Mouse (Mus musculus): Measurements from ENCODE around the gene Uba3.
A peak's percentile ranks its signal among the peaks of the same experiment; 100 is the strongest.

Gene Uba3

DNA sequence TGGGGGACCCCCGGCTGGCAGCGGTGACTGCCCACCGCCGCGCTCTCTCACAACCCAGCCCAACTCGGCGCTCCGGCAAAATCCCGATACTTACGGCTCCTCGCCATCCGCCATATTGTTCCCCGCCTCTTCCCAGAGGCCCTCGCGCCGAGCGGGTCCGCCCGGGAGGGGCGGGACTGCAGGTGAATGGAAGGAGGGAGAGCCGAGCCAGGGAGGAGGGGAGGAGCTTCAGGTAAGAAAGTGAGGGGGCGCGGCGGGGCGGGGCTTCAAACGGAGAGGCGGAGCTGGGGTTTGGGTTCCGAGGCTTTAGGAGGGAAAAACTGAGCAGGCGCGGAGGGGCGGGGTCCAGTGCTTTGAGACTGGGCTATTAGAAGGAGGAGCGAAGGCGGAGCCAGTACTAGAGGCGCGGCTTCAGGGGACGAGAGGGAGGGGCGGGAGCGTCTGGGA is at the start of gene Uba3:
Uba3 (minus strand) TSS at position 209 of the 447 bp plus-strand sequence.
- DNase-seq = peak; percentile 100

- no peak for DNase-seq
Observed at GRCm38 (mm10) chr6:97252711-97253221, 47.3 kb upstream of the Uba3 start, which contains the start of gene Lmod3. TSS of gene Lmod3 (minus strand) at chr6:97252759.

GRCm38 (mm10) chr6:97252086-97252485 is 46.6 kb upstream of the Uba3 start:
- no peak for DNase-seq

DNA sequence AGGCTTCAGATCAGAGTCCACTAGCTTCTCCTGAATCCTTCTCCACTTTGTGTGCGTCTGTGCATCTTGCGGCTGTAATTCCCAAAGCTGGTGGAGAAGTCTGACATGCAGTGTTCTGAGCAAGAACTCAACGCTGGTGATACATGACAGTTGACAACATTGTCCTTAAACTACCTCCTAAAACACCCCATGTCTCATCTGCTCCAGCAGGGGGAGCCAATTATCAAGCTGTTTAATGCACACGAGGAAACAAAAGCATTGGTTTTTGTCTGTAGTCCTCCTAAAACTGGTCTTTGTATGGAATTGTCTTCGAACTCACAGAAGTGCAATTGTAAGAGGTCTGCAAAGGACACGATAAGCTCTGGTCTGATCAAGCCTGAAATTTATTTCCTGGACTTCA is 45.5 kb upstream of the Uba3 start:
- peak; percentile 72 for DNase-seq

DNA sequence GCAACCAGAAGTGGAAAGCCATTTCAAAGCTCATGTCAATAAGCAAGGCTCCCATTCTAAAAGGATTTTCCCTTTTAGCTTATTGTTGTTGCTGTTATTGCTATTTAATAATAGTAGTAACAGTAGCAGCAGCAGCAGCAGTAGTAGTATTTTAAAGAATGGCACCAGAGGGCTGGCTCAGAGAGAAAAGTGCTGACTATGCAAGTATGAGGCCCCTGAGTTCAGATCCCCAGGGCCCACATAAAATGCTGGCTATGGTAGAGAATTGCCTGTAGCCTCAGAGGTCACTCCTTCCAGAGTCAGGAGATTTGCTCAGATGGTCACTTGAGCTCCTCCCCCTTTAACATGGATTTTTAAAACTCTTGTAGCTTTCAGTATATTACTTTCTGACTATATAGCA is 39.8 kb upstream of the Uba3 start:
- DNase-seq = no peak

DNA sequence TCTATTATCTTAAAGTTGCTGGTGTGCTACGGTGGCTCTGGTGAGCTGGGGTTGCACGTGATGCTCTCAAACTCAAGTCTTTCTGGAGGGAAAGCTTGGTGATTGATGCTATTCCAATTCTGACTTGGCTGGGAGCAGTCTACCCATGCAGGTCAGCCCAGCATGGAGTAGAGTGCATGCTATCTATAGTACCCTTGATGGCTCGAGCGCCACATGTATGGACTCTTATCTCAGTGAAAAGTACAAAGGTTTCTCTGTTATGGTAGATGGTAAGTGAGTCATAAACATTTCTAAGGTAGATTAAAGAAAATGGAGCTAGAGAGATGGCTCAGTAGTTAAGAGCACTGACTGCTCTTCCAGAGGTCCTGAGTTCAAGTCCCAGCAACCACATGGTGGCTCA is 37.1 kb upstream of the Uba3 start:
- no peak for DNase-seq

GRCm38 (mm10) chr6:97240092-97240491 is 34.6 kb upstream of the Uba3 start:
- no peak for DNase-seq

- DNase-seq = no peak
Observed at GRCm38 (mm10) chr6:97239360-97239759, 33.9 kb upstream of the Uba3 start.

GRCm38 (mm10) chr6:97236088-97236487 is 30.6 kb upstream of the Uba3 start:
- no peak for DNase-seq

DNA sequence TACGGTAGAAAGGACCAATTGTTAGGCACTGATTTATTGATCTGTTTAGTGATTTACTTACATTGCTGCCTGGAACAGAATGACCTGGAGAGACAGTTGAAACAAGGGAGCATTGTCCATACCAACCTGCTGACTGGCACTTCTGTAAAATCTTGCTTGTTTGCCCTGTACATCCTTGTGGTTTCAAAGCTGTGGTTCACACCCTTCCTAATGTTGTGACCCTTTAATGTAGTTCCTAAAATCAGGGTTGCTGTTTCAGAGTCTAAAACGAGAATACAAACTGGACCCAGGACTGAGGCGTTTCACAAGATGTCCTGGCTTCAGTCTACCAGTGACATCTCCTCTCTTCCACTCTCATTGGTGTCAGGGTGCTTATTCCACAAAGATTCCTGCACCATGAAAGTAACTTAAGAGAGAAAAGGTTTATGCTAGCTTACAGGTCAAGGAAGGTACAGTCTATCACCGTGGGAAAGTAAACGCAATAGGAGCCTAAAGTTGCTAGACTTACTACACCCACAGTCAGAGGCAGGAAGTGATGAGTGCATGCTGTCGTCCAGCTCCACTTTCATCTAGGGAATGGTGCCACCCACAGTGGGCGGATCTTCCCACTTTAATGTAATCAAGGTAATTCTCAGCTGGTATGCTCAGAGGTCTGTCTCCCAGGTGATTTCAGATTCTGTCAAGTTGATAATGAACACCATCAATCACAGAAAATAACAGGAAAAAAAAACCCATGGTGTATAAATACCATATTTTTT is 29.6 kb upstream of the Uba3 start:
- DNase-seq = no peak

GRCm38 (mm10) chr6:97227067-97227847 is 21.8 kb upstream of the Uba3 start:
- no peak for DNase-seq

GRCm38 (mm10) chr6:97226083-97226491 is 20.6 kb upstream of the Uba3 start:
- DNase-seq = no peak

- no peak for DNase-seq
Observed at GRCm38 (mm10) chr6:97224505-97224904, 19.1 kb upstream of the Uba3 start.

DNA sequence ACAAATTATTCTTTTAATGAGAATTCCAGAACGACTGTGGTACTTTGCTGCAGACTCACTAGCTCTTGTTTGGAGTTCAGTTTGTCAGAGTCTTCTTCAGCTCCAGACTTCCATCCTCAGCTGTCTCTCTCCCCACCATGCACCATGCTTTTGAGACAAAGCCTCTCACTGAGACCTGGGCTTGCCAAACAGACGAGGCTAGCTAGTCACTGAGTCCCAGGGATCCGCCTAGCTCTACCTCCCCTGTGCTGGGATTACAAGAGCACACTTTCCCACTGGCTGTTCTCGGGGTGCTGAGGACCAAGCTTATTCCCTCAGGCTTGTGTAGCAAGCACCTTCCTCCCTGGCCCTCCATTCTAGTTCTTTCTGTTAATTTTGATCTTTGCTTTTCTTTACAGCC is 18.1 kb upstream of the Uba3 start:
- no peak for DNase-seq

DNA sequence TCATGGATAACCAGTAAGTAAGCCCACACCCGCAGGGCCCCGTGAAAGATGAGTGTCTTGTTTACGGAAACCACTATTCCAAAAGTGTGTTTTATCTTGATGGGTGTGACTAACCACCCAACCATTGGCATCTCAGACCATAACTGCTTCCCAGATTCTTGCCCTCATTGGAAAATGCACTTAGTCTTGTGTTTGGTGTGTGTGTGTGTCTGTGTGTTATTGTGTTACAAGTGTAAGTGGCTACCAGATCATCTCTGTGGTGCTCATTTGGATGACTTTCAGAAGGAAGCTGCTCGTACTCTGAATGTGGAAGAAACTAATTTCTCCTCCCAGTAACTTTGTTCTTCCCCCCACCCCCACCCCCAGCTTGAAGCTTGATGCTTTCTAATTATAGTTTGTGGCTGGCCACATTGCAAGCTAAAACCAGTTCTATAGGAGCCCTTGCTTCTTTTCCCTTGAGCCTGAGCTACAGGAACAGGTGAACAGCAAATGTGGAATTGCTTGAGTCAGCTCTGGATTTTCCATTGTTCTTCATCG is 17.6 kb upstream of the Uba3 start:
- no peak for DNase-seq

- DNase-seq = no peak
Observed at GRCm38 (mm10) chr6:97222321-97222720, 16.9 kb upstream of the Uba3 start.

DNA sequence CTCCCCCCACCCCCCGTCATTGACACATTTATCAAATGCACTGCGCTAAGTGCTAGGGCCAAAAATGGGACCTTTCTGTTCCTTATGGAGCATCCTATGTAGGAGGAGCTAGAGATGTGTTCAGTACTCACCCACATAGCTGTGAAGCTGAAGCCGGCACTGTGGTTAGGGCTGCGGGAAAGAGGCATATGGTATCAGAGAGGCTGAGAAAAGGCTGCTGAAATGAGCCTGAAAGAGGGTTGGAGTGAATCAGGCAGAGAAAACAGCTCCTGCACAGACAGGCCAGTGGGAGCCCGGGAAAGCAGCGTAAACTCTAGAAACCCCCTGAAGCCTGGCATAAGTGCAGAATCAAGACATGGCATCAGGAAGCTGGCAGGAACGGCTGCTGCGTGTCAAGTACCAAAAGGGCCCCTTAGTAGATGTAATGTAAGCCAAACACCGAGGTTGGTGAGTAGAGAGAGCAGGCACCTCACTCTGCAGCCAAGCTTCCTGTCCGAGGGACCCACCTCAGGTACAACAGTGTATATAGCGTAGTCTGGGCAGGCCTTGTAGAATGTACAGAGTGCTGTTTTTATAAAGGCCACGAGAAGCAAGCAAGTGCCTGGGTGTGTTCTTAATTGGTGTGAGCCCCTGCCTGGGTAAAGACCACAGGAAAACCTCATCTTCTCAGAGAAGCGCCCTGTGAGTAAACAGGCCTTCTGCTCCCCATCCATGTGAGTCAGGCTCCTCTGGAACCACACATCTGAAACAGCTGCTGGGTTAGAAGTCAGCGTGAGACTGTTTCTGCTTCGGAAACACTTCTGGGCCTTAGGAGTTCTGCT is 16.0 kb upstream of the Uba3 start:
- DNase-seq = peak; percentile 52

GRCm38 (mm10) chr6:97220672-97221071 is 15.2 kb upstream of the Uba3 start:
- DNase-seq = no peak

DNA sequence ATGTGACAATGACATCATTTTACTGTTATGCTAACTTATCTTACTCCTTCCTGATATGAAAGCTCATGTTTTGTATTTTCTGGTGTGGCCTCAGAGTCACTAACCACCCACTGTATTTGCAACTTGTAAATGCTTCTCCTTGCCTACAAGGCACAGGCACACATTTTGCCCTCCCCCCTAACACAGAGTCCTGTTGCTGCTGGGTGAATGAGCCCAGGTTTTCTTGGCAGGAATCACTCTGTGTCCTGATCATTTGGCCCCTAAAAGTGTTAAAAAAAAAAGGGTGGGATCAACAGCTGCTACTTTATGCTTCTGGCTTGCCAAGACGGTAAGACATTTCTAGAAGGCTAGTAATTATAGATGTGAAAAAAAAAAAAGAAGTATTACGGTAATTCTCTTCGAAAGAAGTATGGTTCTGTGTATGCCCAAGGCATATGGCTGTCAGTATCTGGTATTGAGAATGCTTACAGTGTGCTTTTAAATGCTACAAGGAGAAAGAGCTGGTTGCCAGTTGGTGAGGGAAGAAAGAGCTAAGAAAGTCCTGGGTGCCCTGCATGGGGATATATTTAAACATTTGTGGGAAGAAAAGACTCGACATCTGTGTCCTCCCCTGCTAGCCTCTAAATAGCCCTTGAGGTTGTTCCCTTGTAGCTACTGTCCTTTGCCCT is 10.8 kb upstream of the Uba3 start:
- DNase-seq = no peak

DNA sequence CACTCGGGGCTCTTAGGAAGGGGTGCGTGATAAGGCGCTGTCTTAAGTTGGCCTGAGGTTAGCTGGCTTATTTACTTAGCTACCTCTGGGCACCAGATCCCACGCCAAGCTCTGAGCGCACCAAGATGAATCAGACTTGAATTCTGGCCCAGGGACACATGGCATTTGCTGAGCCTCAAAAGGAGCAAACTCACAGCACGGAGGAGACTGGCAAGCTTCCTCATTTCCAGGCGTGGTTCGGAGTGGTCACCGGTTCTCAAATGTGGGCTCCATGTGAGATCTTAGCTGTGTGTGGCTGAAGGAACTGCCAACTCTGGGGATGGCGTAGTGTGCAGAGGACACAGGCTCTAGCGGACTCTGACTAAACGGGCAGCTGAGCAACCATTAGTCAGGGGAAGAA is 6.5 kb upstream of the Uba3 start:
- peak; percentile 28 for DNase-seq

DNA sequence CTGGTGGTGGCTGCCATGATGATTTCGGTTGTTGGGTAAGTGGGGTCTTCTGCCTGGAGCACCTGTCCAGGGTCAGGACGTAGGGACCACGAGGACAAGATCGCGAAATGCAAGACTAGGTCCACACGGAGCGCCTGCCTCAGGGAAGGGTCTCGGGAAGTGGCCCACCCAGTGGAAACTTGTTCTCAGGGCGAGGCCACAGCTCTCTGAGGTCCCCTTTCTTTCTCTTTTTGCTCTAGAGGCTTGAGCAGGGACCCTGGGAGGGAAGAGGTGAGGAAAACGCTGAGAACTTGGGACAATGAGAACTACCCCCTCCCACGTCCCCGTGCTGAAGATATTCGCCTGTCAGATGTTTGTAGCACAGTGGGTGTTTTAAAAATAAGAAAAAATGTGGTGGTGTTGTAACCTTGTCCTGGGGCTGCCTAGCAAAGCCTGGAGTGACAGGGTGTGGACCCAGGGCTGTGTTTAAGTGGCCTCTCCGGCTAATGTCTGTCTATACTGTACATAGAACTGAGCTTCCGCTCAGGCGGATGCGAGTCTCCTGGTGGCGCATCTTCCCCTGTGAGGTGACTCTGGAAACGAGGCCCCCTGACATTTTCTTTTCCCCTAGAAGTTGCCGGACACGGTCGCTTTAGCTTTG is 5.6 kb upstream of the Uba3 start:
- DNase-seq = peak; percentile 59
